30 mouse cellular contexts compared by ENCODE assay signal in the genomic region with DNA sequence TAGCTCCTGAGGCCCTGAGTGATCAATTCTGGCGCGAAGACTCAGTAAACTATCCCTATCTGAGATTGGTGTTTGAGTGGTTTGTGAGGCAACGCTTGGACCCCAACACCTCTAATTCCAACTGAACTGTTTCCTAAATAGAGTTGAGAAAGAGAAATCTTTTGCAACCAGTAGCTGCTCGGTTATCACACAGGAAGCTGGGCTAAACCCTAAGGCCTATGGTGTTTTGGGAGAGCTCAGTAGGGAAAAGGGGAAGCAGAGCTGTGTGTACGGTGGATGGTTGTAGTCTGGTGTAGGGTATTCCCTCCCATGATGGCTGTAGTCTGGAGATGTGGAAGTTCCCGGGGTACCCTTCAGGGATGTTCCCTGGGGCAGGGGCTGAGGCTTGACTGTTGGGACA. TPM values are rescaled to one million over a fixed set of nuclear protein-coding genes. Genes with fewer than 3 reads are reported as not detected.
A peak's percentile ranks its signal among the peaks of the same experiment; 100 is the strongest.
DNase-seq lines count a peak whose midpoint lies in the region; ATAC-seq and TF ChIP-seq lines count a peak whose summit lies in the region.
"Had no signal": no experiment of that assay in that cellular context is flagged by ENCODE, and none has a peak within 500 bp of the region (broad histone marks: within the 10 kb centered on the region; RNA-seq: fewer than 3 reads in every experiment).

No protein-coding gene starts in this region.

- H3K4me3 ChIP-seq in MEL (ENCODE audit: control insufficient read depth in 1 of 2, insufficient read depth in 1 of 2, low read depth in 2 of 2, low read length in 2 of 2): no peak overlapping the region
- H3K4me3 ChIP-seq: forebrain, embryonic 10.5 days; forebrain, embryonic 13.5 days; heart, adult 2 months; heart, embryonic 10.5 days; heart, embryonic 13.5 days; hindbrain, embryonic 10.5 days; hindbrain, embryonic 13.5 days; intestine, embryonic 15.5 days had no signal

- no peak for TF ChIP-seq RAD21 in MEL (IDR thresholded peaks at IDR 0.05; ENCODE audit: low read depth, low read length)

- H3K9ac ChIP-seq in MEL (ENCODE audit: control insufficient read depth, low read depth, low read length, poor library complexity, severe bottlenecking): no peak overlapping the region
- H3K9ac ChIP-seq: forebrain, embryonic 13.5 days; heart, embryonic 13.5 days; hindbrain, embryonic 13.5 days; intestine, embryonic 15.5 days had no signal

- no peaks in the 10 kb centered on the region for H3K9me3 ChIP-seq in MEL (replicated peaks; ENCODE audit: insufficient read depth, low read length)
- H3K9me3 ChIP-seq: forebrain, embryonic 10.5 days; forebrain, embryonic 13.5 days; heart, embryonic 10.5 days; heart, embryonic 13.5 days; hindbrain, embryonic 10.5 days; hindbrain, embryonic 13.5 days; intestine, embryonic 15.5 days had no signal

- TF ChIP-seq CTCF in MEL (IDR thresholded peaks at IDR 0.05 in 2 of 3, conservative IDR thresholded peaks at IDR 0.05 in 1 of 3; ENCODE audit: control insufficient read depth in 1 of 3, insufficient read depth in 1 of 3, low read depth in 2 of 3, low read length in 3 of 3, poor library complexity in 1 of 3, severe bottlenecking in 1 of 3): no peak

- no peak overlapping the region for H3K27ac ChIP-seq in MEL (ENCODE audit: control insufficient read depth, low read depth, low read length)
- H3K27ac ChIP-seq: forebrain, embryonic 10.5 days; forebrain, embryonic 13.5 days; heart, adult 2 months; heart, embryonic 10.5 days; heart, embryonic 13.5 days; hindbrain, embryonic 10.5 days; hindbrain, embryonic 13.5 days; intestine, embryonic 15.5 days had no signal

- H3K79me2 ChIP-seq in MEL (ENCODE audit: control insufficient read depth, insufficient read depth, low read length, poor library complexity): no peaks in the 10 kb centered on the region

- H3K27me3 ChIP-seq in MEL (ENCODE audit: control insufficient read depth in 1 of 2, insufficient read depth in 2 of 2, low read length in 2 of 2): peaks cover 0 to 4% of the 10 kb centered on the region in 2 experiments; a peak in 3 of 4 replicates
- H3K27me3 ChIP-seq: forebrain, embryonic 13.5 days; intestine, embryonic 15.5 days had no signal

- intact Hi-C loops in heart, postnatal 10 days (cut with DNase I): no loop called here
- intact Hi-C loops in gastrocnemius, postnatal 14 days (cut with DNase I; ENCODE audit: low total_unique reads): no loop called here

- TF ChIP-seq POLR2A in MEL (IDR thresholded peaks at IDR 0.05; ENCODE audit: control insufficient read depth in 1 of 2, insufficient read depth in 1 of 2, low read depth in 1 of 2, low read length in 2 of 2, poor library complexity in 1 of 2): no peak

- peak; percentile 60 for DNase-seq in MEL (ENCODE audit: low read depth, low spot score)
- DNase-seq in heart, postnatal 10 days: no peak
- no peak for DNase-seq in gastrocnemius, postnatal 14 days
- DNase-seq in gastrocnemius, postnatal 4 days (ENCODE audit: low spot score in 2 of 2): no peak
- DNase-seq in right cerebral cortex, postnatal 4 days: no peak
- DNase-seq: adrenal gland, postnatal 10 days; adrenal gland, postnatal 36 days; cerebellum, adult 11 months; cerebellum, adult 2 months; cerebellum, adult 9-11 months; cerebellum, postnatal 25 days; gastrocnemius, postnatal 10 days; heart, adult 2 months had no signal

- TF ChIP-seq EP300 in MEL (IDR thresholded peaks at IDR 0.05; ENCODE audit: low read depth in 1 of 2, low read length in 2 of 2): peak; percentile 20 to 25; a peak in 1 of 4 replicates

- H3K36me3 ChIP-seq in MEL (ENCODE audit: control insufficient read depth in 1 of 2, insufficient read depth in 2 of 2, low read length in 2 of 2): peaks cover 0 to 3% of the 10 kb centered on the region in 2 experiments; a peak in 2 of 4 replicates
- H3K36me3 ChIP-seq: forebrain, embryonic 10.5 days; heart, embryonic 10.5 days; heart, embryonic 13.5 days; hindbrain, embryonic 10.5 days; intestine, embryonic 15.5 days had no signal

- ATAC-seq in common myeloid progenitor, adult 5-6 weeks (replicated peaks; ENCODE audit: low read depth, poor library complexity, severe bottlenecking): peak; percentile 60
- peak; percentile 89 for ATAC-seq in megakaryocyte, adult 5-6 weeks (ENCODE audit: poor library complexity, severe bottlenecking)
- ATAC-seq: CD4-positive, CD25-positive, alpha-beta regulatory T cell, adult 4 months; forebrain, embryonic 13.5 days; forebrain, embryonic 16.5 days; hindbrain, embryonic 16.5 days; intestine, embryonic 15.5 days; Patski had no signal

- H3K4me1 ChIP-seq in MEL (ENCODE audit: control insufficient read depth in 1 of 2, insufficient read depth in 2 of 2, low read length in 2 of 2): no peaks in the 10 kb centered on the region
- H3K4me1 ChIP-seq: forebrain, embryonic 10.5 days; forebrain, embryonic 13.5 days; heart, embryonic 13.5 days; hindbrain, embryonic 13.5 days had no signal

TF ChIP-seq in MEL, 35 proteins besides CTCF, POLR2A, EP300 and RAD21 (continues in another document):
- TF ChIP-seq ZNF384 (IDR thresholded peaks at IDR 0.05; ENCODE audit: low read depth, low read length) (no peak), MAX (IDR thresholded peaks at IDR 0.05; ENCODE audit: low read length) (no peak), MYB (IDR thresholded peaks at IDR 0.05; ENCODE audit: low read depth, low read length) (no peak), ZMIZ1 (IDR thresholded peaks at IDR 0.05; ENCODE audit: low read depth, low read length) (no peak), TCF12 (IDR thresholded peaks at IDR 0.05; ENCODE audit: low read depth, low read length) (no peak), MXI1 (IDR thresholded peaks at IDR 0.05; ENCODE audit: low read depth, low read length) (no peak), TAL1 (IDR thresholded peaks at IDR 0.05; ENCODE audit: low read length) (peak; percentile 5; the same call in 1 of the 2 replicates), BHLHE40 (IDR thresholded peaks at IDR 0.05; ENCODE audit: borderline replicate concordance, low read depth, low read length) (no peak), MYC (IDR thresholded peaks at IDR 0.05; ENCODE audit: low read depth, low read length) (no peak), KAT2A (conservative IDR thresholded peaks at IDR 0.05; ENCODE audit: low read depth, low read length) (no peak), ZC3H11A (IDR thresholded peaks at IDR 0.05; ENCODE audit: low read depth, low read length) (no peak), POLR2AphosphoS5 (IDR thresholded peaks at IDR 0.05; ENCODE audit: borderline replicate concordance, low read depth, low read length) (no peak), USF2 (IDR thresholded peaks at IDR 0.05; ENCODE audit: borderline replicate concordance in 1 of 2, insufficient read depth in 1 of 2, low read depth in 1 of 2, low read length in 2 of 2) (no peak), USF1 (IDR thresholded peaks at IDR 0.05; ENCODE audit: low read depth, low read length) (no peak), CHD1 (IDR thresholded peaks at IDR 0.05; ENCODE audit: low read depth, low read length) (no peak), MEF2A (IDR thresholded peaks at IDR 0.05; ENCODE audit: extremely low read depth, insufficient replicate concordance, low read depth, low read length, poor library complexity, severe bottlenecking) (no peak), UBTF (IDR thresholded peaks at IDR 0.05; ENCODE audit: borderline replicate concordance, insufficient read depth, low read depth, low read length) (0 out of 2 replicates have a peak, but pooled peaks have one; percentile 77), ETS1 (IDR thresholded peaks at IDR 0.05; ENCODE audit: low read depth, low read length) (no peak), NRF1 (IDR thresholded peaks at IDR 0.05; ENCODE audit: insufficient read depth, low read depth, low read length, poor library complexity, severe bottlenecking) (no peak), GATA1 (IDR thresholded peaks at IDR 0.05; ENCODE audit: low read depth, low read length) (no peak), TBP (IDR thresholded peaks at IDR 0.05; ENCODE audit: low read depth, low read length) (peak; percentile 90)

RNA-seq across cellular contexts. Expression of a gene that starts 3.3 kb away (rescaled TPM):
- not detected in 2 replicates for total RNA-seq in MEL (2012; rRNA removed)
- polyA plus RNA-seq in MEL (2012; ENCODE audit: insufficient read depth in 1 of 2, insufficient read length in 2 of 2, low read depth in 1 of 2, low replicate concordance in 2 of 2, missing spikeins in 1 of 2): under 1 TPM in 1 of 2 experiments, not detected in 1; 0.13 TPM
- 1,506 and 1,797 TPM in 2 replicates for total RNA-seq in common myeloid progenitor, adult 5-6 weeks (2017)
- total RNA-seq in megakaryocyte, adult 5-6 weeks (2015): 284 and 331 TPM in 2 replicates
- total RNA-seq in megakaryocyte, adult 5-6 weeks (2017): 235 and 273 TPM in 2 replicates
- not detected for total RNA-seq in heart, postnatal 10 days (2021)
- total RNA-seq in gastrocnemius, postnatal 14 days (2021): not detected
- total RNA-seq in gastrocnemius, postnatal 4 days (2021): under 1 TPM; 0.34 to 0.93 TPM
- total RNA-seq: adrenal gland, adult 18-20 months; gastrocnemius, adult 18-20 months; heart, adult 2 months; heart, postnatal 25 days had no signal
- polyA plus RNA-seq: C2C12; CD4-positive, CD25-positive, alpha-beta regulatory T cell, adult 4 months; Patski had no signal

RNA-seq across cellular contexts. Expression of a gene that starts 29.7 kb away (rescaled TPM):
- 3.7 and 5.2 TPM in 2 replicates for total RNA-seq in MEL (2012; rRNA removed)
- polyA plus RNA-seq in MEL (2012; ENCODE audit: insufficient read depth in 1 of 2, insufficient read length in 2 of 2, low read depth in 1 of 2, low replicate concordance in 2 of 2, missing spikeins in 1 of 2): 1 to 10 TPM in 1 of 2 experiments, not detected in 1; 8.6 TPM
- total RNA-seq in common myeloid progenitor, adult 5-6 weeks (2017): 8.4 and 12.0 TPM in 2 replicates
- total RNA-seq in megakaryocyte, adult 5-6 weeks (2015): 5.4 and 8.0 TPM in 2 replicates
- total RNA-seq in megakaryocyte, adult 5-6 weeks (2017): 6.1 and 8.6 TPM in 2 replicates
- under 1 TPM; 0.15 to 0.31 TPM for total RNA-seq in heart, postnatal 10 days (2021)
- under 1 TPM; 0.04 TPM for total RNA-seq in gastrocnemius, postnatal 14 days (2021)
- total RNA-seq in gastrocnemius, postnatal 4 days (2021): under 1 TPM; 0.18 to 0.39 TPM
- total RNA-seq: gastrocnemius, adult 18-20 months; heart, adult 2 months had no signal
- polyA plus RNA-seq: C2C12 had no signal

RNA-seq across cellular contexts. Expression of a gene that starts 38.0 kb away (rescaled TPM):
- total RNA-seq in MEL (2012; rRNA removed): not detected in 2 replicates
- polyA plus RNA-seq in MEL (2012; ENCODE audit: insufficient read depth in 1 of 2, insufficient read length in 2 of 2, low read depth in 1 of 2, low replicate concordance in 2 of 2, missing spikeins in 1 of 2): not detected
- not detected in 2 replicates for total RNA-seq in common myeloid progenitor, adult 5-6 weeks (2017)
- total RNA-seq in megakaryocyte, adult 5-6 weeks (2015): not detected in 2 replicates
- not detected in 2 replicates for total RNA-seq in megakaryocyte, adult 5-6 weeks (2017)
- not detected for total RNA-seq in heart, postnatal 10 days (2021)
- total RNA-seq in gastrocnemius, postnatal 14 days (2021): not detected
- not detected for total RNA-seq in gastrocnemius, postnatal 4 days (2021)
- total RNA-seq: adrenal gland, adult 18-20 months; adrenal gland, postnatal 10 days; adrenal gland, postnatal 36 days; gastrocnemius, adult 18-20 months; gastrocnemius, postnatal 10 days; heart, adult 2 months; heart, postnatal 25 days had no signal
- polyA plus RNA-seq: C2C12; CD4-positive, CD25-positive, alpha-beta regulatory T cell, adult 4 months; heart, embryonic 13.5 days; Patski had no signal

RNA-seq across cellular contexts. Expression of a gene that starts 52.7 kb away (rescaled TPM):
- total RNA-seq in MEL (2012; rRNA removed): 301 and 332 TPM in 2 replicates
- polyA plus RNA-seq in MEL (2012; ENCODE audit: insufficient read depth in 1 of 2, insufficient read length in 2 of 2, low read depth in 1 of 2, low replicate concordance in 2 of 2, missing spikeins in 1 of 2): 100 to 1,000 TPM in 1 of 2 experiments, not detected in 1; 223 TPM
- 68.7 and 71.2 TPM in 2 replicates for total RNA-seq in common myeloid progenitor, adult 5-6 weeks (2017)
- total RNA-seq in megakaryocyte, adult 5-6 weeks (2015): 200 and 205 TPM in 2 replicates
- total RNA-seq in megakaryocyte, adult 5-6 weeks (2017): 58.9 and 59.0 TPM in 2 replicates
- 10 to 100 TPM; 50.5 to 56.9 TPM for total RNA-seq in heart, postnatal 10 days (2021)
- 10 to 100 TPM; 30.8 to 36.4 TPM for total RNA-seq in gastrocnemius, postnatal 14 days (2021)
- total RNA-seq in gastrocnemius, postnatal 4 days (2021): 10 to 100 TPM; 52.1 to 55.5 TPM

Comparison
In these comparisons a context has a peak if more than half of its experiments do, and no peak if none do; other contexts are left out.
1. RNA of a gene that starts 3.3 kb away (total RNA-seq): 1,506 to 1,797 TPM in common myeloid progenitor, adult 5-6 weeks and 235 to 331 TPM in megakaryocyte, adult 5-6 weeks; 0.34 to 0.93 TPM in gastrocnemius, postnatal 4 days, not detected in heart, postnatal 10 days, not detected in MEL and not detected in gastrocnemius, postnatal 14 days; every median in the first group is over 100 times any median in the second.